Mouse (Mus musculus) lung, embryonic 15.5 days (tissue): ENCODE results near the gene Nppc. TPM values are rescaled to one million over a fixed set of nuclear protein-coding genes. Genes with fewer than 3 reads are reported as not detected.

Experiments
- ATAC-seq: fragments of 200-750 bp; cut with Nextera tagmentation; 2 replicates; pipeline ENCODE4 v1.8.0; 2017; ENCODE audit warnings: moderate number of reproducible peaks, borderline replicate concordance; ENCODE audit not compliant: low FRiP score, low TSS enrichment; ENCODE audit errors: extremely low read depth
- H3K27ac ChIP-seq: fragments of 300-500 bp; sonication (generic); 2 replicates; pipeline ENCODE4 v1.5.1; 2015; ENCODE audit warnings: moderate library complexity, mild to moderate bottlenecking, inconsistent platforms
- H3K27me3 ChIP-seq: fragments of 300-500 bp; sonication (generic); 2 replicates; pipeline ENCODE4 v1.6.1; 2015; ENCODE audit warnings: inconsistent platforms
- H3K36me3 ChIP-seq: fragments of 300-500 bp; sonication (generic); 2 replicates; pipeline ENCODE4 v1.6.1; 2015; ENCODE audit warnings: inconsistent platforms
- H3K4me1 ChIP-seq: fragments of 300-500 bp; sonication (generic); 2 replicates; pipeline ENCODE4 v1.6.1; 2015; ENCODE audit warnings: inconsistent platforms
- H3K4me2 ChIP-seq: fragments of 300-500 bp; sonication (generic); 2 replicates; pipeline ENCODE4 v1.6.1; 2015; ENCODE audit warnings: inconsistent platforms, mild to moderate bottlenecking, moderate library complexity
- H3K4me3 ChIP-seq: fragments of 300-500 bp; sonication (generic); 2 replicates; pipeline ENCODE4 v1.5.1; 2015; ENCODE audit warnings: mild to moderate bottlenecking, inconsistent platforms
- H3K9ac ChIP-seq: fragments of 300-500 bp; sonication (generic); 2 replicates; pipeline ENCODE4 v1.6.1; 2015; ENCODE audit warnings: inconsistent platforms
- H3K9me3 ChIP-seq: fragments of 300-500 bp; sonication (generic); 2 replicates; pipeline ENCODE4 v1.6.1; 2016; ENCODE audit warnings: inconsistent platforms
- WGBS: fragments of 180-500 bp; shearing (Covaris S2); methylation state at CpG from one replicate; pipeline ENCODE4 v1.1.7; 2015; 5-methylcytosine and 5-hydroxymethylcytosine counted together
- polyA plus RNA-seq: library from polyadenylated mRNA; unstranded; fragments of >200 nt; fragmentation: Nextera tagmentation; extraction: Ambion mirVana; gene quantifications from 2 replicates; pipeline ENCODE4 v1.2.1, GENCODE M21; 2015

Gene Nppc
- polyA plus RNA-seq, 1 experiment from 2014 or later: 0.52 TPM

GRCm38 (mm10) chr1:86698721-86699120 is 28.4 kb upstream of the Nppc start:
- Histone ChIP-seq H3K9ac (no peak overlapping the region), H3K9me3 (no peaks in the 10 kb centered on the region), H3K27ac (no peak overlapping the region), H3K27me3 (no peaks in the 10 kb centered on the region), H3K4me1 (peaks cover 5% of the 10 kb centered on the region; the same call in 1 of the 2 replicates), H3K36me3 (no peaks in the 10 kb centered on the region), H3K4me2 (no peak overlapping the region), H3K4me3 (no peak overlapping the region)
- WGBS: 29% methylated on average over 2 of the region's 2 CpGs
- no peak for ATAC-seq

- H3K36me3 ChIP-seq: no peaks in the 10 kb centered on the region
- WGBS: 45% methylated on average over 7 of the region's 7 CpGs
- no peak overlapping the region for H3K4me2 ChIP-seq
- H3K9me3 ChIP-seq: no peaks in the 10 kb centered on the region
- no peak for ATAC-seq
- H3K4me3 ChIP-seq: no peak overlapping the region
- H3K27me3 ChIP-seq: no peaks in the 10 kb centered on the region
- no peak overlapping the region for H3K9ac ChIP-seq
- no peak overlapping the region for H3K27ac ChIP-seq
- no peaks in the 10 kb centered on the region for H3K4me1 ChIP-seq
Observed at GRCm38 (mm10) chr1:86696948-86697347, 26.6 kb upstream of the Nppc start.

- no peaks in the 10 kb centered on the region for H3K4me1 ChIP-seq
- H3K9me3 ChIP-seq: no peaks in the 10 kb centered on the region
- H3K4me2 ChIP-seq: no peak overlapping the region
- H3K4me3 ChIP-seq: no peak overlapping the region
- no peak overlapping the region for H3K9ac ChIP-seq
- no peaks in the 10 kb centered on the region for H3K36me3 ChIP-seq
- WGBS: 68% methylated on average over 5 of the region's 5 CpGs
- H3K27ac ChIP-seq: no peak overlapping the region
- ATAC-seq: no peak
- no peaks in the 10 kb centered on the region for H3K27me3 ChIP-seq
Observed at GRCm38 (mm10) chr1:86691027-86691426, 20.7 kb upstream of the Nppc start.

- Histone ChIP-seq H3K9me3 (no peaks in the 10 kb centered on the region), H3K27me3 (no peaks in the 10 kb centered on the region), H3K4me1 (no peaks in the 10 kb centered on the region), H3K36me3 (no peaks in the 10 kb centered on the region), H3K4me2 (no peak overlapping the region), H3K27ac (no peak overlapping the region), H3K4me3 (no peak overlapping the region), H3K9ac (no peak overlapping the region)
- 76% methylated on average over 4 of the region's 4 CpGs for WGBS
- no peak for ATAC-seq
Observed at GRCm38 (mm10) chr1:86687236-86687635, 16.9 kb upstream of the Nppc start.

- WGBS: 85% methylated on average over 10 of the region's 10 CpGs
- H3K27me3 ChIP-seq: no peaks in the 10 kb centered on the region
- no peaks in the 10 kb centered on the region for H3K36me3 ChIP-seq
- no peaks in the 10 kb centered on the region for H3K4me1 ChIP-seq
- no peak overlapping the region for H3K4me3 ChIP-seq
- H3K27ac ChIP-seq: no peak overlapping the region
- no peak for ATAC-seq
- H3K9me3 ChIP-seq: no peaks in the 10 kb centered on the region
- no peak overlapping the region for H3K4me2 ChIP-seq
- H3K9ac ChIP-seq: no peak overlapping the region
Observed at GRCm38 (mm10) chr1:86678667-86679066, 8.3 kb upstream of the Nppc start.

- Histone ChIP-seq H3K4me2 (no peak overlapping the region), H3K4me3 (no peak overlapping the region), H3K27me3 (no peaks in the 10 kb centered on the region), H3K9ac (no peak overlapping the region), H3K36me3 (no peaks in the 10 kb centered on the region), H3K4me1 (no peaks in the 10 kb centered on the region), H3K27ac (no peak overlapping the region), H3K9me3 (no peaks in the 10 kb centered on the region)
- ATAC-seq: no peak
- WGBS: 74% methylated on average over 3 of the region's 3 CpGs
Observed at GRCm38 (mm10) chr1:86677624-86678023, 7.3 kb upstream of the Nppc start.

GRCm38 (mm10) chr1:86675126-86675525 is 4.8 kb upstream of the Nppc start:
- H3K27ac ChIP-seq: no peak overlapping the region
- H3K4me3 ChIP-seq: no peak overlapping the region
- ATAC-seq: no peak
- 71% methylated on average over 12 of the region's 12 CpGs for WGBS
- H3K36me3 ChIP-seq: no peaks in the 10 kb centered on the region
- no peak overlapping the region for H3K9ac ChIP-seq
- peaks cover 21% of the 10 kb centered on the region for H3K27me3 ChIP-seq
- H3K4me2 ChIP-seq: no peak overlapping the region
- H3K9me3 ChIP-seq: no peaks in the 10 kb centered on the region
- peaks cover 7% of the 10 kb centered on the region for H3K4me1 ChIP-seq

GRCm38 (mm10) chr1:86674385-86674784 is 4.0 kb upstream of the Nppc start:
- no peak overlapping the region for H3K4me2 ChIP-seq
- H3K9me3 ChIP-seq: no peaks in the 10 kb centered on the region
- H3K4me3 ChIP-seq: no peak overlapping the region
- H3K27me3 ChIP-seq: peaks cover 28% of the 10 kb centered on the region
- H3K9ac ChIP-seq: no peak overlapping the region
- peaks cover 14% of the 10 kb centered on the region for H3K4me1 ChIP-seq
- no peaks in the 10 kb centered on the region for H3K36me3 ChIP-seq
- no peak for ATAC-seq
- 50% methylated on average over 9 of the region's 9 CpGs for WGBS
- no peak overlapping the region for H3K27ac ChIP-seq

GRCm38 (mm10) chr1:86669552-86670273 is 658 bp downstream of the Nppc start:
- peaks cover 14% of the 10 kb centered on the region for H3K4me1 ChIP-seq
- under 1% methylated on average over 44 of the region's 44 CpGs for WGBS
- ATAC-seq: peak; percentile 55; the same call in 1 of the 2 replicates
- H3K4me3 ChIP-seq: peak overlapping the region; percentile 49
- peak overlapping the region; percentile 37 for H3K9ac ChIP-seq
- H3K36me3 ChIP-seq: no peaks in the 10 kb centered on the region
- H3K27ac ChIP-seq: no peak overlapping the region
- peaks cover 51% of the 10 kb centered on the region for H3K27me3 ChIP-seq
- peak overlapping the region; percentile 98 for H3K4me2 ChIP-seq
- no peaks in the 10 kb centered on the region for H3K9me3 ChIP-seq

GRCm38 (mm10) chr1:86665091-86665490 is 5.3 kb downstream of the Nppc start:
- ATAC-seq: no peak

GRCm38 (mm10) chr1:86657071-86657470 is 13.3 kb downstream of the Nppc start:
- Histone ChIP-seq H3K9me3 (no peaks in the 10 kb centered on the region), H3K4me1 (no peaks in the 10 kb centered on the region), H3K36me3 (no peaks in the 10 kb centered on the region), H3K4me3 (no peak overlapping the region), H3K9ac (no peak overlapping the region), H3K27me3 (no peaks in the 10 kb centered on the region), H3K27ac (no peak overlapping the region), H3K4me2 (no peak overlapping the region)
- 72% methylated on average over 5 of the region's 5 CpGs for WGBS
- no peak for ATAC-seq

More at GRCm38 (mm10) chr1:86665091-86665490, 5.3 kb downstream of the Nppc start:
- H3K4me1 ChIP-seq: peaks cover 6% of the 10 kb centered on the region
- WGBS: 66% methylated on average over 2 of the region's 2 CpGs
- no peak overlapping the region for H3K9ac ChIP-seq
- no peak overlapping the region for H3K4me2 ChIP-seq
- peaks cover 30% of the 10 kb centered on the region for H3K27me3 ChIP-seq
- H3K27ac ChIP-seq: no peak overlapping the region
- no peaks in the 10 kb centered on the region for H3K36me3 ChIP-seq
- H3K4me3 ChIP-seq: no peak overlapping the region
- H3K9me3 ChIP-seq: no peaks in the 10 kb centered on the region

- H3K9ac ChIP-seq: no peak overlapping the region
- no peaks in the 10 kb centered on the region for H3K9me3 ChIP-seq
- H3K4me3 ChIP-seq: no peak overlapping the region
- WGBS: 48% methylated on average over 4 of the region's 4 CpGs
- no peak for ATAC-seq
- H3K36me3 ChIP-seq: no peaks in the 10 kb centered on the region
- no peaks in the 10 kb centered on the region for H3K4me1 ChIP-seq
- no peak overlapping the region for H3K27ac ChIP-seq
- no peaks in the 10 kb centered on the region for H3K27me3 ChIP-seq
- no peak overlapping the region for H3K4me2 ChIP-seq
Observed at GRCm38 (mm10) chr1:86652675-86653074, 17.7 kb downstream of the Nppc start.
